Mouse (Mus musculus) megakaryocyte, embryonic 14.5 days (primary cell): ENCODE measurements around the gene Slc25a43. TPM values are rescaled to one million over a fixed set of nuclear protein-coding genes. Genes with fewer than 3 reads are reported as not detected.

Source experiments
- H3K27me3 ChIP-seq: replicated peaks from 2 replicates; pipeline ENCODE3; 2012; ENCODE audit warnings: inconsistent platforms
- H3K36me3 ChIP-seq: replicated peaks from 2 replicates; pipeline ENCODE3; 2012; ENCODE audit warnings: low read length, inconsistent platforms, mixed read lengths
- H3K4me1 ChIP-seq: 2 replicates; pipeline ENCODE4 v1.6.1; 2012; ENCODE audit warnings: inconsistent platforms
- H3K4me3 ChIP-seq: replicated peaks from 2 replicates; pipeline ENCODE3; 2012; ENCODE audit warnings: moderate library complexity, mild to moderate bottlenecking, inconsistent platforms
- H3K9me3 ChIP-seq: 2 replicates; pipeline ENCODE4 v1.6.1; 2012; ENCODE audit warnings: inconsistent platforms
- FLI1 ChIP-seq: IDR thresholded peaks from 2 replicates; pipeline ENCODE4 v1.6.1; 2012; ENCODE audit warnings: low read length, inconsistent platforms, mixed read lengths
- GATA1 ChIP-seq: IDR thresholded peaks from 3 replicates; pipeline ENCODE4 v1.6.1; 2012; ENCODE audit warnings: mixed read lengths, low read length, inconsistent platforms, borderline replicate concordance
- polyA plus RNA-seq: library from polyadenylated mRNA; stranded (reverse); fragments of >175 nt; gene quantifications from 2 replicates; pipeline ENCODE4 v1.2.3, GENCODE M21; 2012; ENCODE audit warnings: low replicate concordance; ENCODE audit not compliant: insufficient read depth

Slc25a43 gene
- polyA plus RNA-seq, result 2.6 TPM in 1 of 2 replicates, not detected in the other

DNA sequence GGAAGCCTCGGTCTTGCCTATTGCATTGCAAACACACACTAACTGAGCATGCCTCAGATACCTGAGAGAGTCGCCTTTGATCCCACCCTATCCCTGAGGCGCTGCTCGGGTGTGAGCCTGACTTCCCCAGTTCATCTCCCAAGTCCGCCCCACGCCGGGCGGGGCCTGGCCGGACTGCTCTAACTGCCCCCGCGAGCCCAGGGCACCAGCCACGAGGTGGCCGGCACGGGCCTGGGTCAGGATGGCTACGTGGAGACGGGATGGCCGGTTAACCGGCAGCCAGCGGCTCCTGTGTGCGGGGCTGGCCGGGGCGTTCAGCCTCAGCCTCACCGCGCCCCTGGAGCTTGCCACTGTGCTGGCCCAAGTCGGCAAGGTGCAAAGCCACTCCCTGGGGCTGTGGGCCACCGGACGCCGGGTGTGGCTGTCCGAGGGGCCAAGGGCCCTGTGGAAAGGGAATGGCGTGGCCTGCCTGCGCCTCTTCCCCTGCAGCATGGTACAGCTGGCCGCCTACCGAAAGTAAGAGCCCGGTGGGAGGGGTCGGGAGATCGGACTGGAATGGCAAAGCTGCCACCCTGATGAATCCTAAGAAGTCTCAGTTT, at the start of gene Slc25a43:
Gene Slc25a43, plus strand, starts transcription at position 157 of the 599 bp plus-strand sequence.
- H3K27me3 ChIP-seq, result peaks cover 5% of the 10 kb centered on the region
- H3K4me1 ChIP-seq, result peaks cover 29% of the 10 kb centered on the region
- TF ChIP-seq FLI1, result no peak
- no peaks in the 10 kb centered on the region for H3K9me3 ChIP-seq
- peak within 1 kb of the TSS; percentile 91 for H3K4me3 ChIP-seq
- H3K36me3 ChIP-seq, result no peaks in the 10 kb centered on the region

DNA sequence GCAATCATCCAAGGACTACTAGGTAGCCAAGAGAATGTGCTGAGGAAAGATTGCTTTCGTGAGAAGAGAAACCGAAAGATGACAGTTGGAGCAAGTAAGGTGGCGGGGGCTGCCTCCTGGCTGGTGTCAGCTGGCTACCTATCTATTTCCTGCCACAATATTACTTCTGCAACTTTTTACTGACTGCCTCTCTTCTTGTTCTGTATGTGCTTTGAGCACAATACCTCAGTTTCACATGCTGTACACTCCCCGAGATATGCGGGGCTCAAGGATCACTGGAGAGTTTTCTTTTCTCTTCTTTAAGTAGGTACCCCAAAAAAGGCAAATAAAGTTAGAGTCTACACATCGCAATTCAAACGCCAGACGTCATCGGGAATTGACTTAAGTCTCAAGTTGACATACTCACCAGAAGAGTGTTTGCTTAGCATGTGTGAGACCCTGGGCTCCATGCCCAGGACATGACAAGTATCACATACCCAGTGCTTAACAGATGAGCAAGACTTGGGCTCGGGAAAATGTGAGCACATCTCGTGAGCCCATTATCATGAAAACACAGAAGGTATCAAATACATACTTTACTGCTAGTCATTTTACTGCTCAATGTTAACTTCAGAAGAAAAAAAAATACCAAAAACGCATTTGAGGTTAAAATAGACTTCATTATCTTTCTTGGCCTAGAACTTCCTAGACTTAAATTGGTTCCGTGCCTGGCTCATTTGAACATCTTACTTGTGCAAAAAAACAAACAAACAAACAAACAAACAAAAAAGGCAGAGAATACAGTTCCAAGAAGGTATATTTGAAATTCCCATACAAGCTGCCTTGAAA, 3.1 kb upstream of the Slc25a43 start:
- peak overlapping the region; percentile 5 for H3K4me3 ChIP-seq
- TF ChIP-seq FLI1 (no peak), GATA1 (no peak)
- peaks cover 5% of the 10 kb centered on the region for H3K9me3 ChIP-seq
- peaks cover 5% of the 10 kb centered on the region for H3K27me3 ChIP-seq
- no peaks in the 10 kb centered on the region for H3K36me3 ChIP-seq
- peaks cover 15% of the 10 kb centered on the region; the same call in 1 of the 2 replicates for H3K4me1 ChIP-seq

DNA sequence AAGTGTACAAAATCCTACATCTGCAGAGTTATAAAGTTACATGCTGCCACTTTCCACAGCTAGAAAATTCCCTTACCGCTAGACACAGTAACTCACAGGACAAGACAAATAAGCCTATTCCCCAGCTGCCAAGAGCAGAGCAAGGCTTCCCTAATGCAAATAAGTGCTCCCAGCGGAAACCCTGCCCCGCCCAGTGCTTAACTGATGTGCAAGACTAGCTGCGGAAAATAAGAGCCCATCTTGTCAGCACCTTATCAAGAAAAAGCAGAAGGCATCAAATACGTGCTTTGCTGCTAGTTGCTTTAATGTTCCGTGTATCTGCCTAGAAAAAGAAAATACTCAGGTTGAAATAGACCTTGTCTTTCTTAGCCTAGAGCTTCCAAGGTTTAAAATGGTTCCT, 2.2 kb upstream of the Slc25a43 start:
- TF ChIP-seq FLI1, result no peak
- TF ChIP-seq GATA1, result no peak
- Histone ChIP-seq H3K9me3 (peaks cover 5% of the 10 kb centered on the region), H3K4me1 (peaks cover 15% of the 10 kb centered on the region; the same call in 1 of the 2 replicates), H3K36me3 (no peaks in the 10 kb centered on the region), H3K4me3 (no peak overlapping the region), H3K27me3 (peaks cover 5% of the 10 kb centered on the region)

DNA sequence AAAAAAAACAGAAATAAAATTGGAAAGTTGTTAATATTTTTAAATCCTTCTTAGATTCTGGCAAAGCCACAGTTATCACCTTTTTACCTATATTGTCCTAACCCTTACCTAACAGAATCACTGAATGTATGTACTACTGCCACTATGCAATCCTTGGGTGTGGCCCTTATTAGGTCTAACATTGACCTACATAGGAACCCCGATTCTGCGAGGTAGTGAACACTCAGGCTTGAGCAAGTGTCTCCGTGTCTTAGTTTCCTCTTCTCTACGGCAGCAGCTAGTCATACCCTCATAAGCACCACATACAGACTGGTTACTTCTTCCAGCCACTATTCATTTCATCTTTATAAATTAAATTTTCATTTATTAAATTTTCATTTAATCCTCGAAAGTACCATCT, 715 bp upstream of the Slc25a43 start:
- Histone ChIP-seq H3K4me1 (peaks cover 21% of the 10 kb centered on the region), H3K36me3 (no peaks in the 10 kb centered on the region), H3K4me3 (no peak overlapping the region), H3K27me3 (peaks cover 5% of the 10 kb centered on the region), H3K9me3 (no peaks in the 10 kb centered on the region)
- TF ChIP-seq FLI1 (no peak), GATA1 (no peak)

DNA sequence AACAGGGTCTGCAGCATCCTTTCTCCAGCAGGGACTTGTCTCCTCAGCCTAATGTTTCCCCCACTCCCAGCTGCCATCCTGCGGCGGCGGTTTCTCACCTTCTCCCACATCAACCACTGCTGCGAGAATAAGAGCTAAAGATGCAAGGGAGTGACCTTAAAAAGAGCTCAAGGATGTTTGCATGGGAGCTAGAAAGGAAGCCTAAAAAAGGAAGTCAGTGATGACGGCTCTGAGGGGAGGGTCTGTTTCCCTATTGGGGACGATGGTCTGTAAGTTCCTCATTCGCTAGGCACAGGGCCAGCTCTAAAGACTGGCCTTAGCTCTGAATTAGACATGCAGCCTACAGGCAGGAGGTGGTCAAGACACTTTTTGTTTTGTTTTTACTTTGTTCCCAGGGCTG, 1.3 kb downstream of the Slc25a43 start:
- Histone ChIP-seq H3K36me3 (no peaks in the 10 kb centered on the region), H3K27me3 (peaks cover 5% of the 10 kb centered on the region), H3K4me1 (peaks cover 37% of the 10 kb centered on the region), H3K4me3 (peak overlapping the region; percentile 78), H3K9me3 (no peaks in the 10 kb centered on the region)
- TF ChIP-seq FLI1 (no peak), GATA1 (no peak)

DNA sequence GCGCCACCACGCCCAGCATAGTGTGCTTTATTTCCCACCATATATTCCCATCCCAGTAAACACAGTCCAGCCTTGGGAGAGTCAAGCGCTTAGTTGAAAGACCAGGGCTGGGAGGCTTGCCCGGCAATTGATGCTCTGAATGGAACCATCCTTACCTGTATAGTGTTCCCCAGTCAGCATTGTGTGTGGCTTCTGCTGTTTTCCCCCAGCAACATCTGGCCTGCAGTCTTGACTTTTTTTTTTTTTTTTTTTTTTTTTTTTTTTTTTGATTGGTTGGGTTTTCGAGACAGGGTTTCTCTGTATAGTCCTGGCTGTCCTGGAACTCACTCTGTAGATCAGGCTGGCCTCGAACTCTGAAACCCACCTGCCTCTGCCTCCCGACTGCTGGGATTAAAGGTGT, 1.9 kb downstream of the Slc25a43 start:
- Histone ChIP-seq H3K27me3 (peaks cover 5% of the 10 kb centered on the region), H3K4me1 (peaks cover 33% of the 10 kb centered on the region), H3K4me3 (no peak overlapping the region), H3K9me3 (no peaks in the 10 kb centered on the region), H3K36me3 (no peaks in the 10 kb centered on the region)
- no peak for TF ChIP-seq FLI1

DNA sequence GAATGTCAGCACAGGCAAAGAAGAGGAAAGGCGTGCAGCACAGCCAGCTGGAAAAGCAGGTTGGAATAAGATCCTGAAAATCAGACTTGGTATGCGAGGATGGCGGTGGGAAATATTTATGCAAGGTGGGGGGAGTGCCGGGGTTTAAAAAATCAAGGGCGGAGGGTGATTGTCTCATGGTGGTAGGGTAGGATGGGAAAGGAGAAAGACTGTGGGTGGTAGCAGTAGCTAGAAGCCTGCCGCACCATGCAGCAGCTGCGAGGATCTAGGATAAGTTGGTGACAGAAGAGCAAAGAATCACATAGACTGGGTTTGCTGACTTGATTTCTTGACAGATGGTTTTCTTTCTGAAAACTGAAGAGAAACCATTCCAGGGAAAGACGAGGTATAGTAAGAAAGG, 3.3 kb downstream of the Slc25a43 start:
- peaks cover 5% of the 10 kb centered on the region for H3K27me3 ChIP-seq
- TF ChIP-seq FLI1 (no peak), GATA1 (no peak)
- H3K4me1 ChIP-seq, result peaks cover 40% of the 10 kb centered on the region
- no peaks in the 10 kb centered on the region for H3K36me3 ChIP-seq
- no peak overlapping the region for H3K4me3 ChIP-seq
- no peaks in the 10 kb centered on the region for H3K9me3 ChIP-seq

DNA sequence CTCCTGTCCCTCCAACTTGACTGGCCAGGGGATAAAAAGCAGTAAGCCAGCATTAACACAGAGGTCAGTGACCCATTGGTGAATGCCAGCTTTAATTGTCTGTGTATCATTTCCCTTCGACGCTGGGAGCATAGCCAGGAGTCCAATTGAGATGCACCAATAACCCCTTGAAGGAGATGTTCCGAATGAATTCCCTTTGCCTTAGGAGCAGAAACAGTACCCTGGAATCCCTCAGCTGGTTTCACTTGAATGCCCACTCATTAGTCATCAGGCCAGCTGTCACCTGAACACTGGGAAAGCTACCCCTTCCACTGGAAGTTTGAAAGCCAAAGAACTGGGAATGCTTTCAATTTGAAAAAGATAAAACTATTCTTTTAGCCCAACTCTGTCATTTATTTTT, 5.1 kb downstream of the Slc25a43 start:
- no peak for TF ChIP-seq FLI1
- TF ChIP-seq GATA1, result no peak
- Histone ChIP-seq H3K36me3 (no peaks in the 10 kb centered on the region), H3K4me3 (no peak overlapping the region), H3K4me1 (peaks cover 40% of the 10 kb centered on the region), H3K27me3 (peaks cover 3% of the 10 kb centered on the region), H3K9me3 (no peaks in the 10 kb centered on the region)

DNA sequence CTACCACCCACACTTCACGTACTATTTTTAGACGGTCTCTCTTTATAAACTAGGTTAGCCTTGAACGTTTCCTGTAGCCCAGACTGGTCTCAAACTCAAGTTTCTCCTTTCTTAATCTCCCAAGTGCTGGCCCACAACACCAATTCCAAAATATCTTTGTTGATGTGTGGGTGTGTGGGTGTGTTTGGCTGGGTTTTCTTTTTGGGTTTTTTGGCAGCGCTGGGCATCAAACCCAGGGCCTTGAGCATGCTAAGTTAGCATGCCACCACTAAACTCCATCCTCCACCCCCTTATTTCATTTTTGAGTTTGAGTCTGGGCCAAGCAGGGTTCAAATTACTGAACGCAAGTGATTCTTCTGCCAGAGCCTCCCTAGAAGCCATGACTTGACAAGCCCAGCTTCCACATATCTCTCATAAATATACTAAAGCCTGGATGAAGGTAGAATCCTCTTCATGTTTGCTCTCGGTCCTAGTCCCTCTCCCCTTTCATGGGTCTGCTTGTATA, 5.9 kb downstream of the Slc25a43 start:
- Histone ChIP-seq H3K4me1 (peaks cover 34% of the 10 kb centered on the region), H3K36me3 (no peaks in the 10 kb centered on the region), H3K27me3 (peaks cover 2% of the 10 kb centered on the region), H3K9me3 (no peaks in the 10 kb centered on the region), H3K4me3 (no peak overlapping the region)
- TF ChIP-seq FLI1 (no peak), GATA1 (no peak)

DNA sequence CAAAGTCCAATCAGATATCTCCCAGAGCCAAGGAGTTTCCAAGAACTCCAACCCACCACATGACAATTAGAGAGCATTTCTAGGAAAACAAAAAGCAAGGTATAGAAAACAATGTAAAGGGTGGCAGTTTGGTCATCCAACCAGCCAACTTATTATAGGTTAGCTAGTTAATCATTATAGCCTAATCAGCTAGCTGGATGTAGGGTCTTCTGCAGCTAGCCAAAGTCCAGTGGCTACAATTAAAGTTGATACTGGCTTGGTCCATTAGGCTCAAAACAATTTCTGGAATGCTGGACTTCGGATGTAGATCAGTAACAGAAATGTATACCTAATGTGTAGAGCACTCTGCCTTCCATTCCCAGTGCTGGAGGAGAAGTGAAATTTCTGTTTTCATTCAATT, 7.1 kb downstream of the Slc25a43 start:
- no peaks in the 10 kb centered on the region for H3K9me3 ChIP-seq
- no peak for TF ChIP-seq FLI1
- TF ChIP-seq GATA1, result no peak
- peaks cover 30% of the 10 kb centered on the region for H3K4me1 ChIP-seq
- H3K27me3 ChIP-seq, result no peaks in the 10 kb centered on the region
- H3K36me3 ChIP-seq, result no peaks in the 10 kb centered on the region
- H3K4me3 ChIP-seq, result no peak overlapping the region
